Mouse (Mus musculus): ENCODE measurements at regions not wholly inside any gene's neighbourhood (a gene's known extent, or its start where the extent isn't known, plus 50 kb on each side); places are given as distances from the start of the nearest gene placed in this dataset.

DNA sequence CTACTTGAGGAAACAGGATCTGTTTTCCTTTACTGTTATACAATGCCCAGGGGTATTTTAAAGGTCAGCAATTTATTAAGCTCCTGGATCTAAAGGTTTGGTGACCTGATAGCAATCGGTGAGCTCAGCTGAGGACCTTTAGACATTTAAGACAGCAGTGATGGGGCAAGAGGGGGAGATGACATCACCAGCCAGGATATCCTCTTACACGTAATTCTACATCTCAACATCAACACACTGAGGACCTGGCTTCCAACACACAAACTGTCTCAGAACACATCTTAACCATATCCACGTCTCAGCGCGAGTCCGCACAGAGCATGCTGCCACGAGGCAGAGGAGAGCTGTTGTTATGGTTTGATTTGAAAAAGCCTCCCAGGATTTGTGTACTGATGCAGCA is 69.2 kb downstream of the Nhlrc3 start:
- no peak for DNase-seq (ENCODE audit: low spot score in 2 of 2)

DNA sequence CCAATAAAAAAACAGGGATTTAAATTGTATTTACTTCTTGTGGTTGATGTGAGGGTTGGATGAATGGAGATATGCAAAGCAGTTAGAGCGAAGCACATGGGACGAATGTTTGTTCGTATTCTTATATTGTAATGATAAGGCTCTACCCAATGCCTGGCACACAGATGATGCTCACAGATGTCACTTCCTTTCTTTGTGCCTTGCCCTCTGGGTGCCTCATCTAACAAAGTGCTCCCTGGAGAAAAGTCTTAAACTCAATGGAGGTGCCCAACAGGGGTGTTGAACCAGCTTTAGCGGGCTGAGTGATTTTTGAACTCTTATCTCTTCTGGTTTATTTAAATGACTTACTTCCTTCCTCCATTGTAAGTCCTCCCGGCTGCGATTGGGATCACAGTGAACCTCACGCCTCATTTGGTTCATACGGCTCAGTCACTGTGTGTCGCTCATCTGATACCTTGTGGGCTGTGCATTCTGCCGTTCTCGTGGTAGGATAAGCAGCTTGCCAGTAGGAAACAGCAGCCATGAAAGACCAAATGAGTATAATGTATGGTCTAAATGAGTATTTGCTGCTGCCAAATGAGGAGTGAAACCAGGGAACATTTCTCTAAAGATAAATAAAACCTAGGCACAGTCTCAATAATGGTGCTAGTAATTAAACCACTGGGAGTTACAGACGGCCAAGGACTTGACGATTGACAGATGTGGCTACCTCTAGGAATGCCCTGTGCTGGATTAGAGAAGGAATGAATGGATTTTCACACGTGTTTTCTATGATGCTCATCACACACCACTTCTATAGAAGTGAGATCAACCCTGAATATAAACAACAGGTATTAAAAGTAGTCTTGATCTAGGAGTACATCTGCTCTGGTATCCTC is 81.2 kb downstream of the Nhlrc3 start:
- DNase-seq (ENCODE audit: low spot score in 2 of 2), result no peak

DNA sequence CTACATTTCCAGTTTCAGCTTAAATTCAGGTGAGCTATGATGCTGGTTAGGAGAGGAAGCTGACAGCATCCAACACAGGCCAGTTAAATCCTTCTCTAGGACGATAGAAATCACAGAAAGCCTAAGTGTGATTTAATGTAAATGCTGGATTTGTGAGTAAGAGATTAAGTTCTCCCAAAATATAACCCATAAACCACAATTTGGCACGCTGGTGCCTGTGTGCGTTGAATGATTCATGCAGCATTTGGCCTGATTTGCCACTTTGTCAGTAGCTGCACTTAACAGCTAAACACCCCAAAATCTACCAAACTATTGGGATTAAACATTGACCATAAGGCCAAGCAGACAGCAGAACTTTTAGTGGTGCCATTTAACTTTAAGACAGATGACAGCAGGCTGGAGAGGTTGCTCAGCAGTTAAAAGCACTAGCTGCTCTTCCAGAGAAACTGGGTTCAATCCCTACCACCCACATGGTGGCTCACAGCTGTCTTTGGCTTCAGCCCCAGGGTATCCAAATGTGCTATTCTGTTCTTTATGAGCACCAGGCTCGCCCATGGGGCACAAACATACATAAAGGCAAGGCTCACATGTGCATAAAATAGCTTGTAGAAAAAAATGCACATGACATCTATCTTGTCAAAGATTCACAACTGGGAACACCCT is 83.5 kb downstream of the Nhlrc3 start:
- DNase-seq (ENCODE audit: low spot score in 2 of 2), result no peak

DNA sequence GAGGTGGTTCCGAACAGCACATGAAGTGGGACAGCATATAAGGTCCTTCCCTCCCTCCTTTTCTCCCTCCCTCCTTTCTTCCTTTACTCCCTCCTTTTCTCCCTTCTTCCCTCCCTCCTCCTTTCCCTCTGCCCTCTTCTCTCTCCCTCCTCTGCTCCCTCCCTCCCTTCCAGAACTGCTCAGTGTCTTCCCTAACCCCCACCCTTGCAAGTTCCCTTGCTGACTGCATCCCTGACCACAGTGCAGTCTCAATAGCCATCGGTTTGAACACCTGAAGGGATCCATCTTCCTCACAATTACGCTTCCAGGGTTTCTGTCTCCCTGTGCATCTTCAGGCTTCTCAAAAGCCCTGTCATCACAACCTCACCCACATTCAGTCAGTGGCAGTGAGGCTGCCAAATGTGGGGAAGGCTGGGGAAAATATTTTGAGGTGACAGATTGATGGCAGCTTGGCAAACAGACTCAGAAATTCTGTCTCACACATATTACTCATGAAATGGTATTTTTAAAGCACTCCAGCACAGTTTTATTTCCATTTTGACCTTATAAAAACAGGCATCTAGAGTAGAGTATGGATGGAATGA is 86.2 kb downstream of the Nhlrc3 start:
- no peak for DNase-seq (ENCODE audit: low spot score in 2 of 2)

DNA sequence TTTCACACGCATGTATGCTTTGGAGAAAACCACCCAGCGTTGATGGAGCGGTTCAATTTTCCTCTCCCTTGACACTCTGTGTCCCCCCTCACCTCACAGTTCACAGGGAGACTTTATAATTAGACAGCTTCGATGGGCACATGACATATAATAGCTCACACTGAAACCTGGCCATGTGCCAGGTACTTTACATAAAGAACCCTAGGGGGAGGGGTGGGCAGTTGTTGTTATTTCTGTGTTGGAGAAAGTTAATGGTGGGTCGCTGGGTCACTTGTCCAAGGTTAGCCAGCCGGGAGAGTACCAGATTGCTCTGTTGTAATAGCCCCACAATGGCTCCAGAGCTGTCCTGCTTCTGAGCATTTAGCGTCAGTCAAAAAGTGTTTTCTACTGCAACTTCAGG is 90.2 kb downstream of the Nhlrc3 start:
- DNase-seq (ENCODE audit: low spot score in 2 of 2), result no peak

DNA sequence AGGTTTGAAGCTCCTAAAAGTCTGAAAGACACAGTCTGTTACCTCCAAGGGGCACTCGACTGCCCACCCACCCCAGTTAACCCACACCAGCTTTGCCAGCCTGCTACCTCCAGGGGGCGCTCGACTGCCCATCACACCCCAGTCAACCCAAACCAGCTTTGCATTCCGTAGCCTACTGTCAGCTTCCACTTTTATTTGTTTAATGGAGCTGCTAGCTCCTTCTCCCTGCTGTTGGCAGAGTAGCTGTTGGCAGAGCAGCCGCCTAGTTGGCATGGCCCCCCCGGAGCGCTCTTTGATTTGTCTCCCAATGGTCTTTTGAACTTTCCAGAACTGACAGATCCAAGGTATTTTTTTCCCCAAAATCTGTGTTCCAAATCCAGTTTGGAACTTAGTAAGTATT is 91.2 kb downstream of the Nhlrc3 start:
- DNase-seq (ENCODE audit: low spot score in 2 of 2), result no peak

DNA sequence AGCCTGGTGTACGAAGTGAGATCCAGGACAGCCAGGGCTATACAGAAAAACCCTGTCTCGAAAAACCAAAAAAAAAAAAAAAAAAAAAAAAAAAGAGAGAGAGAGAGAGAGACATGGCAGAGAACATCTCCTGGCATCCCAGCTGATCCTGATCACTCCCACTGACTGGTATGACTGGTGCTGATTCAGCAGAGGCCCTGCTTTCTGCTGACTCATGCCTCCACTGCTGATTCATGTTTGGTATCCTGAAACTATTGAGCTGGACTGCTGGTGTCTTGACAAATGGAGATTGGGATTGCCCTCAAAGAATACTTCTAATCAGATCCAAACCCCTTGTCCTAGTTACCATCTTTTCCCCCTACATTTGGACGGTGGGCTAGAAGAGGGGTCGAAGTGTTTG is 101.9 kb downstream of the Nhlrc3 start:
- DNase-seq (ENCODE audit: low spot score in 2 of 2), result no peak

DNA sequence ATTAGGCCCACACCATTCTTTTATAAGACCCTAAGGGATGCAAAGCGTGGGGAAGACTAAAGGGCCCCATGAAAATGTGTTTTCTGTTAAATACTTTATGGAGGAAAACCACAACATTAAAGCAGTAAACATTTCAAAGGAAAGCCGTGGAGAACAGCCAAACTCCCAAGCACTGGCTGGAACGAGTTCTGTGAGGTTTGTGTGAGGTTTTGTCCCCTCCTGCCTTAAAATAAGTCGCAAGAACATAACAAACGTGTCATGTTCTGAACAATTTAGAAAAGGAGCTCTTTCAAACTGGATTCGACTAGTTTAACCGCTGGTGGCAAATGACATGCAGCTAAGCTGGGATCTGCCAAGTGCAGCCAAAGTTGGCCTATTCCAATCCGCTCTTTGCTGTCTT is 109.4 kb downstream of the Nhlrc3 start:
- no peak for DNase-seq (ENCODE audit: low spot score in 2 of 2)

DNA sequence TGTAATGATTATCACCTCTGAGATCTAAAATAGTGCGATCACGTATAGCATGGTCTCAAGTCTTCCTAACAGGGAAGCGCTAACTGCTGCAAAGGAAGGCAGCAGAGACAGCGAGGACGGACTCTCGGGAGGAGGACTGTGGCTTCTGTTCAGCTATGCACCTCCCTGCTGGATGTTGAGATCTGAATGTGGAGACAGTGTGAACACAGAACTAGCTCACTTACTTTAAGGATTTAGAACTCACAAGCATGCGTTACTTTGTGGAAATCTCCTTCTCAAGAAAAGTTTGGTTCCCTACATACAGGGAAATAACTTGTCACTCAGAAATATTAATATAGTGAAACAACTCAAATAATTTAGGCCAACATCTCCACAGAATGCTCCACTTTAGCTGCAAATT is 109.8 kb downstream of the Nhlrc3 start:
- no peak for DNase-seq (ENCODE audit: low spot score in 2 of 2)

DNA sequence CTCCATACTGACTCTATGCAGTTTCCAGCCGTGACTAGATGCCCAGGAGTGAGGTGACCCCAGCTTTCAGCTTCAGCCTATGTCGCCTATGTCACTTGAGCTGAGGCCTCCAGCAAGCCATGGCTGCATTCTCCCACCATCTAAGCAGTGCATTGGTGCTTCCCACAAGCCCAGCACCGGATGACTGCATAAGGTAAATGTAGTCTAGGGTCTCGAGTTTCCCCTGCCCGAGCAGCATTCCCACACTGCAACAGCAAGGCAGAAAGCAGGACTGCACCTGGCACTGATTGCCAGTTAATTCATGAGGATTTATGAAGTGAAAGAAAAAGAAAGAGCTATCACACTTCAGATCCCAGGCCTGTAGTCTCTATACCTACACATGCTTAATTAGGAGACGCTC is 119.5 kb downstream of the Nhlrc3 start:
- DNase-seq (ENCODE audit: low spot score in 2 of 2), result no peak

DNA sequence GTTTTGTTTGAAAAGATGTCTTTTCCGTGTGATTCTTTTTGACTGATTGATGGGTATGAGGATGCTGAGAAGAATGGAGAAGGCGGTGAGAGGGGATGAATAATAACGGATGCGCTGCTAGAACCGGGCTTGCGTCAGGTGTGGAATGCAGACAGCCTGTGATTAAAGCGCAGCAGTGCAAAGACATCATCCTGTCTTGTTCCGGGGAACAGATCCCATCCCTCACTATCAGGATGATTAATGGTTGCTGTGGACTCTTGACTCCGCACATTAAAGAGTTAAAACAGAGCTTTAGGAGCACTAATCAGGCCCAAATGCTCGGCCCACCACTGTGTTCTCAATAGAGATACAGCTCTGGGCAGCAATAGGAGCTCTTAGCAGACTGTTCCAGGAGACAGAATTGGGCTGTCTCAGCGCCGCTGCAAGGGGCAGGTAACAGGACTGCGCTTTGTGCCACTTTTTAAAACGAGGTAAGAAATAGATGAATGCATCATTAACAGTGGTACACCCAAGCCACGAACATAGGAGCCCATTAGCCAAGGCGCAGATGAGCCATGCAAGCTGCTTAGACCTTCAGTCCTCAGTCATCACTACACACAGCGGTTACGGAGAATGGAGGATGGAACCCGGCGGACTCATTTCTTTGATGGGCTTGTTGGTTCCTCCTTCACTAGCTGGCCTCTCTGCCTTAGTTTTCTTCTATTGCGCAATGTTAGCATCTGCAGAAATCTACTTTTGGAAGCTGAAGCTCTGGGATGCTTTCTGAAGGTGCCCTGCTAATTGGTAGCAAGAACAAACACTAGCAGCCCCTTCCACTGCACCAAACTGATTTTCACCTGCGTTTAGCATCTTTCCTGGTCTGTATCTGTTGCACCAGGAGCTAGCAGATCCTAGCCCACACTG is 121.6 kb downstream of the Nhlrc3 start:
- DNase-seq (ENCODE audit: low spot score in 2 of 2), result no peak

DNA sequence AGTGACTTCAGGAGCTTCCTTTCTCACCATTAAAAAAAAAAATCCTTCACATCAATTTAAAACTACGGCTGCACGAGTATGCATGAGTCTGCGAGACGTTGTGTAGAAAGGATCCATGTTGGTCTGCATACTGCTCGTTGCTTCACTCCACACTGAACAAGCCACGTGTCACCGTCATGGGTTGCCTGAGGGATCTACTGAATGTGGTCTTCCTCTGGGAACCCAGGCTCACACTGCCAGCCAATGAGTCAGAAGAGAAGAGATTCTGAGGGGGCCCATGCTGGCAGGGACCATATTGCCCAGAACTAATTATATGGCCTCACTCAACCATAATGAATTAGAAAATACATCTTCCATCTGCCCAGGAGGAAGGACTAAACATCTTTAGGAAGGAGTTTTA is 124.6 kb downstream of the Nhlrc3 start:
- no peak for DNase-seq (ENCODE audit: low spot score in 2 of 2)

DNA sequence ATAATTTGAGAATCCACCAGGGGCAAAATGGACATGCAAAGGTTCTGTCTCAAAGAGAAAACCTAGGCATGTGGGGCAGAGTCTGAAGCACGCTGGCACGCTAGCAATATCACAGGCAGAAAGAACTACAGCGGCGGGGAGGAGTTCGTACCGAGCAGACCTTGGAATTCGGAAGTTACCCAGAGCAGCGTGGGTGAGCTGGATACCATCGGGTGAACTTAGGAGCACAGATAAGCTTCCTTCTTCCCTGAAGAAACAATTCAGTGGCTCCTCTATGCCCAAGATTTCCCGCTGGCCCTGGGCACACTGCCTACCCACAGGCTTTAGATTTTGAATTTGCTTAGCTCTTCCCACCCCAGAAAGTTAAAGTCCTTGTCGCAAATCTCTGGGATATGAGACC is 129.1 kb downstream of the Nhlrc3 start:
- no peak for DNase-seq (ENCODE audit: low spot score in 2 of 2)

DNA sequence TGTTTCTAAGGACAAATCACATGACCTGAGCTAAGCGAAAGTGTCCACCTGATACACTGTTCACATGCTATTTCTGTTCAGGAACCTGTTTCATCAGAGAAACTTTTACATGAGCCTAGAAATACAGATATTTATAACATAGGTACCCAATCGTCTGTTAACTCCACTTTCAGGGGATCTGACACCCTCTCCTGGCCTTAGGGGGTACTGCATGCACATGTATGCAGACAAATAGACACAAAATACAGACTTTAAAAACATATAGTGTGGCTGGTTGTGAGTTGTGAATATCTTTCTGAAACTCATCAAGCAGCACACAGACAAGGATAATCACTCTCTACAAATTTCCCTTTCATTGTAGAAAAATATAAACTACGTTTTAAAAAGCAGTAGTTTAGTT is 133.6 kb downstream of the Nhlrc3 start:
- DNase-seq (ENCODE audit: low spot score in 2 of 2), result peak; percentile 4 to 23

DNA sequence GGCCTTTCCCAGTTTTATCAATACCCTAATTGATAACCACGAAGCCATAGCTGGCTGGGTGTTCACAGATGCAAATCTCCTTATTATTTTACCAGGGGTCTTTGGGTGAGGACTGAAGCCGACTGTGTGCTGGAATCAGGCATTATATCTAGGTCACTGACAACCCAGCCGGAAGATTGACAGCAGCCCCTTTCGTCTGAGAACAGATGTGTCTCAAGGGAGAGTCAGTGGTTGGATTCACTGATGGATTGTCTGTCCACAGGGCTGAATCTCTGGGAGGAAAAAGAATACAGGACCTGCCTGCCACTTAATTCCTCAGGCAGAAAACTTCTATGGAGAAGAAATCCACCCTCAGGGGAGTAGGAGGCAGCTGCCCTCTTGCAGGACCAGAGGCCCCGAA is 135.7 kb downstream of the Nhlrc3 start:
- no peak for DNase-seq (ENCODE audit: low spot score in 2 of 2)

DNA sequence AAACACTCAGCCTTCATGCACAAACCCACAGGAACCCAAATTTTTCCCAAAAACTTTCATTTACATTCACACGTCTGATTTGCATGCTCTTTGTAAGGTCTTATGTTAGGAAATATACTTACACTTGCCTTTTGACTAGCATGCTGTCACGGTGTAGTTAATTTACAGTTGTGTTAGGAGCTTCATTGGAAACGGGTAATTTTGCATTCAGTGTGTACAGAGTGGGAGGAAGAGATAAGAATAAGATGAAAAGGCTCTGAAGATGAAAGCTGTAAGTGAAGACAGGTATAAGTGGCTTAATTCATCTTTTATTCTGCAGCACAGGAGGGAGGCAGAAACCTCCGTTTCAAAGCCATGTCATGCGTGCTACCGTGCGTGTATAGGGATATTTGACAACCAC is 136.2 kb downstream of the Nhlrc3 start:
- no peak for DNase-seq (ENCODE audit: low spot score in 2 of 2)

DNA sequence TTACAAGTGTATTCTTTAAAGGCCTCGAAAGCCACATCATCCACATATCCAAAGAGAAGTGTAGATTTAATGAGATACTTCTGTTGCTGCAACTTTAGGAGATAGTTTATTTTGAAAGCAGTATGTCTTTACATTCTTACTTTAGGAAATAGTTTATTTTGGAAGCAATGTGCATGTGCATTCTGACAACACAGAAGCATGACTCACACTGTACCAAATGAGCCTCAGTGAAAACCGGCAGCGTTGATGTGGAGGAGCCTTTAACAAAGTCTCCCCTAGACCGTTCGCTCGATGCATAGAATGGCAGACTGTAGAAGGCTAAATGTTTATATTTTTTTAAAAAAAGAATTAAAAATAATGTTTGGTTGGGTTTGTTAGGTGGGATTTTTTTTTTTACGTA is 138.1 kb downstream of the Nhlrc3 start:
- DNase-seq (ENCODE audit: low spot score in 2 of 2), result no peak

DNA sequence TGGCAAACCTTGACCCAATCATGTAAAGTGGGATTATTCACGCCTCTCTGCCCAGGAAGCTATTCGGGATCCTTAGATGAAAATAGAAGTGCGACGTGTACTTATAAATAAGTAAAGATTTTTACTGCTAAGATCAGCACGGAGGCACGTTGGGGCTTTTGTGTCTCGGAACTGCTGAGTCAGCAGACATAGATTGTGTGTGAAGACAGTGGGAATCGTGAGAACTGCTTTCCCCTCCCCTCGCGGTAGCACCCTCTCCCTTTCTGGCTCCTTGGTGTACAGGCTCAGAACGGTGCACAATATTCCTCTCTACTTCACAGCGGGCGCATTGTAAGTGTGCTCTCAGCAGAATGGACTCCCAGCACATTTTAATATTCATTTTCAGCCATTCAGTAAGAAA is 138.7 kb downstream of the Nhlrc3 start:
- DNase-seq (ENCODE audit: low spot score in 2 of 2), result no peak

DNA sequence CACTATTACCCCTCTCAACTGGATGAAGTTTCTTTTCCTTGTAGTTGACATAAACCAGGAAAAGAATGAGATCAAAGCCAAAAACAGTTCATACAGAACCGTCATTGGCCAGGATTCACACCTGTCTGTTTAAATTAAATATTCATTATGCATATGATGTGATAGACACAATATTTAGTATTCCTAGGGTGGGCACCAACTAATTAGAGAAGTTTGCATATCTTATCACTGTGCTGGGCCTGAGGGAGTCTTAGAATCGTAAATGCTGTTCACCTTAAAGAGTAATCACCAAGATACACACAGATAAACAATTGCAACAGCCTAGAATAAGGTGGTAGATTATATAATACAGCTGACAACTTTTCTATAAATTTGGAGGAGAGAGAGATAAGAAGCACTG is 147.7 kb downstream of the Nhlrc3 start:
- no peak for DNase-seq (ENCODE audit: low spot score in 2 of 2)
